Mouse (Mus musculus): ENCODE data around the gene Slc48a1.

Slc48a1 gene

GRCm38 (mm10) chr15:97754476-97754875 is 23.8 kb upstream of the Slc48a1 start:
- no peak for DNase-seq (ENCODE audit: low read depth, low spot score)

GRCm38 (mm10) chr15:97755361-97755760 is 23.0 kb upstream of the Slc48a1 start:
- no peak for DNase-seq (ENCODE audit: low read depth, low spot score)

GRCm38 (mm10) chr15:97760006-97760405 is 18.3 kb upstream of the Slc48a1 start:
- no peak for DNase-seq (ENCODE audit: low read depth, low spot score)

- DNase-seq (ENCODE audit: low read depth, low spot score): no peak
Measured at GRCm38 (mm10) chr15:97760952-97761351, 17.4 kb upstream of the Slc48a1 start.

GRCm38 (mm10) chr15:97761438-97761837 is 16.9 kb upstream of the Slc48a1 start:
- no peak for DNase-seq (ENCODE audit: low read depth, low spot score)

- no peak for DNase-seq (ENCODE audit: low read depth, low spot score)
Measured at GRCm38 (mm10) chr15:97762733-97763132, 15.6 kb upstream of the Slc48a1 start.

- DNase-seq (ENCODE audit: low read depth, low spot score): no peak
Measured at GRCm38 (mm10) chr15:97763256-97764049, 14.9 kb upstream of the Slc48a1 start.

- no peak for DNase-seq (ENCODE audit: low read depth, low spot score)
Measured at GRCm38 (mm10) chr15:97764532-97764931, 13.8 kb upstream of the Slc48a1 start.

GRCm38 (mm10) chr15:97765090-97765794 is 13.1 kb upstream of the Slc48a1 start:
- DNase-seq (ENCODE audit: low read depth, low spot score): no peak

GRCm38 (mm10) chr15:97766194-97766593 is 12.1 kb upstream of the Slc48a1 start:
- no peak for DNase-seq (ENCODE audit: low read depth, low spot score)

GRCm38 (mm10) chr15:97766594-97767279 is 11.6 kb upstream of the Slc48a1 start:
- DNase-seq (ENCODE audit: low read depth, low spot score): no peak

GRCm38 (mm10) chr15:97767280-97768186 is 10.8 kb upstream of the Slc48a1 start, which contains the start of gene Rapgef3:
Gene Rapgef3, minus strand, starts transcription at chr15:97767972.
- no peak for DNase-seq (ENCODE audit: low read depth, low spot score)

- no peak for DNase-seq (ENCODE audit: low read depth, low spot score)
Measured at GRCm38 (mm10) chr15:97768192-97768591, 10.1 kb upstream of the Slc48a1 start.

GRCm38 (mm10) chr15:97770280-97770679 is 8.0 kb upstream of the Slc48a1 start:
- DNase-seq (ENCODE audit: low read depth, low spot score): no peak

GRCm38 (mm10) chr15:97773108-97773507 is 5.2 kb upstream of the Slc48a1 start:
- no peak for DNase-seq (ENCODE audit: low read depth, low spot score)

- no peak for DNase-seq (ENCODE audit: low read depth, low spot score)
Measured at GRCm38 (mm10) chr15:97773961-97774370, 4.4 kb upstream of the Slc48a1 start.

GRCm38 (mm10) chr15:97776514-97776913 is 1.8 kb upstream of the Slc48a1 start:
- DNase-seq (ENCODE audit: low read depth, low spot score): no peak

GRCm38 (mm10) chr15:97776919-97777318 is 1.4 kb upstream of the Slc48a1 start:
- DNase-seq (ENCODE audit: low read depth, low spot score): no peak

- DNase-seq (ENCODE audit: low read depth, low spot score): no peak
Measured at GRCm38 (mm10) chr15:97779576-97779975, 1.3 kb downstream of the Slc48a1 start.

- DNase-seq (ENCODE audit: low read depth, low spot score): no peak
Measured at GRCm38 (mm10) chr15:97780611-97781031, 2.3 kb downstream of the Slc48a1 start.
